Mouse (Mus musculus) layer of hippocampus, adult 9-11 months (tissue): ENCODE measurements around the gene Prr5l.

ENCODE experiments used
- DNase-seq: peaks from one replicate; pipeline ENCODE4 v3.0.0; 2022

Prr5l gene

GRCm38 (mm10) chr2:101818986-101819764 is 63.7 kb downstream of the Prr5l start:
- peak; percentile 5 for DNase-seq

- no peak for DNase-seq
Observed at GRCm38 (mm10) chr2:101816646-101817308, 66.0 kb downstream of the Prr5l start.

GRCm38 (mm10) chr2:101815250-101815934 is 67.4 kb downstream of the Prr5l start:
- DNase-seq, result no peak

- no peak for DNase-seq
Observed at GRCm38 (mm10) chr2:101814272-101814625, 68.6 kb downstream of the Prr5l start.

- no peak for DNase-seq
Observed at GRCm38 (mm10) chr2:101813581-101814271, 69.1 kb downstream of the Prr5l start.

- no peak for DNase-seq
Observed at GRCm38 (mm10) chr2:101811925-101812324, 70.9 kb downstream of the Prr5l start.

- DNase-seq, result no peak
Observed at GRCm38 (mm10) chr2:101810774-101811173, 72.1 kb downstream of the Prr5l start.

- DNase-seq, result no peak
Observed at GRCm38 (mm10) chr2:101809640-101810305, 73.1 kb downstream of the Prr5l start.

- DNase-seq, result no peak
Observed at GRCm38 (mm10) chr2:101807756-101808155, 75.1 kb downstream of the Prr5l start.

- DNase-seq, result no peak
Observed at GRCm38 (mm10) chr2:101802240-101802639, 80.6 kb downstream of the Prr5l start.

GRCm38 (mm10) chr2:101797901-101798250 is 85.0 kb downstream of the Prr5l start:
- no peak for DNase-seq

GRCm38 (mm10) chr2:101797166-101797900 is 85.5 kb downstream of the Prr5l start:
- DNase-seq, result no peak

GRCm38 (mm10) chr2:101796287-101797115 is 86.3 kb downstream of the Prr5l start:
- peak; percentile 32 for DNase-seq

- DNase-seq, result no peak
Observed at GRCm38 (mm10) chr2:101792130-101792529, 90.7 kb downstream of the Prr5l start.

GRCm38 (mm10) chr2:101783255-101783654 is 99.6 kb downstream of the Prr5l start:
- DNase-seq, result no peak

- DNase-seq, result peak; percentile 63
Observed at GRCm38 (mm10) chr2:101781357-101781777, 101.5 kb downstream of the Prr5l start.

GRCm38 (mm10) chr2:101778080-101778479 is 104.7 kb downstream of the Prr5l start:
- no peak for DNase-seq

GRCm38 (mm10) chr2:101763503-101763902 is 119.3 kb downstream of the Prr5l start:
- DNase-seq, result no peak

GRCm38 (mm10) chr2:101762955-101763386 is 119.9 kb downstream of the Prr5l start:
- peak; percentile 73 for DNase-seq

- DNase-seq, result no peak
Observed at GRCm38 (mm10) chr2:101762405-101762804, 120.4 kb downstream of the Prr5l start.

- DNase-seq, result no peak
Observed at GRCm38 (mm10) chr2:101761898-101762297, 120.9 kb downstream of the Prr5l start.
